Mouse (Mus musculus) neural tube, embryonic 12.5 days (tissue): ENCODE measurements around the gene Nacc1. TPM values are rescaled to one million over a fixed set of nuclear protein-coding genes. Genes with fewer than 3 reads are reported as not detected.
A peak's percentile ranks its signal among the peaks of the same experiment; 100 is the strongest.

Experiments used
- ATAC-seq: fragments of 200-750 bp; cut with Nextera tagmentation; 2 replicates; pipeline ENCODE4 v1.8.0; 2017; ENCODE audit warnings: low read depth, mild to moderate bottlenecking, moderate TSS enrichment, moderate library complexity; ENCODE audit not compliant: low FRiP score
- H3K27ac ChIP-seq: fragments of 300-500 bp; sonication (generic); 2 replicates; pipeline ENCODE4 v1.5.1; 2016
- H3K27me3 ChIP-seq: fragments of 300-500 bp; sonication (generic); replicated peaks from 2 replicates; pipeline ENCODE4 v1.6.1; 2016; ENCODE audit warnings: mild to moderate bottlenecking
- H3K36me3 ChIP-seq: fragments of 300-500 bp; sonication (generic); 2 replicates; pipeline ENCODE4 v1.6.1; 2016; ENCODE audit warnings: mild to moderate bottlenecking
- H3K4me1 ChIP-seq: fragments of 300-500 bp; sonication (generic); 2 replicates; pipeline ENCODE4 v1.6.1; 2016
- H3K4me2 ChIP-seq: fragments of 300-500 bp; sonication (generic); replicated peaks from 2 replicates; pipeline ENCODE4 v1.6.1; 2016; ENCODE audit warnings: mild to moderate bottlenecking
- H3K4me3 ChIP-seq: fragments of 300-500 bp; sonication (generic); 2 replicates; pipeline ENCODE4 v1.5.1; 2016
- H3K9ac ChIP-seq: fragments of 300-500 bp; sonication (generic); 2 replicates; pipeline ENCODE4 v1.6.1; 2016; ENCODE audit warnings: mild to moderate bottlenecking
- H3K9me3 ChIP-seq: fragments of 300-500 bp; sonication (generic); 2 replicates; pipeline ENCODE4 v1.6.1; 2016; ENCODE audit warnings: mild to moderate bottlenecking
- WGBS: fragments of 180-500 bp; shearing (Covaris S2); methylation state at CpG from one replicate; pipeline ENCODE4 v1.1.7; 2016; 5-methylcytosine and 5-hydroxymethylcytosine counted together
- polyA plus RNA-seq: library from polyadenylated mRNA; unstranded; fragments of >200 nt; fragmentation: Nextera tagmentation; extraction: Ambion mirVana; gene quantifications from 2 replicates; pipeline ENCODE4 v1.2.1, GENCODE M21; 2016

Gene Nacc1
- polyA plus RNA-seq, 1 experiment from 2014 or later = 19.2 TPM

- Histone ChIP-seq H3K27me3 (peaks cover 19% of the 10 kb centered on the region), H3K36me3 (peaks cover 6% of the 10 kb centered on the region), H3K4me3 (no peak overlapping the region), H3K4me2 (peak overlapping the region; percentile 15; the same call in 1 of the 2 replicates), H3K9ac (no peak overlapping the region), H3K4me1 (peaks cover 60% of the 10 kb centered on the region), H3K9me3 (no peaks in the 10 kb centered on the region), H3K27ac (no peak overlapping the region)
- ATAC-seq = no peak
- 62% methylated on average over 10 of the region's 10 CpGs for WGBS
Observed at GRCm38 (mm10) chr8:84725246-84725940, 37.7 kb upstream of the Nacc1 start.

GRCm38 (mm10) chr8:84724683-84725082 is 37.0 kb upstream of the Nacc1 start:
- no peak overlapping the region for H3K9ac ChIP-seq
- no peaks in the 10 kb centered on the region for H3K9me3 ChIP-seq
- peaks cover 58% of the 10 kb centered on the region for H3K4me1 ChIP-seq
- WGBS = 47% methylated on average over 9 of the region's 9 CpGs
- H3K36me3 ChIP-seq = peaks cover 6% of the 10 kb centered on the region
- peak overlapping the region; percentile 15 for H3K4me2 ChIP-seq
- H3K27ac ChIP-seq = no peak overlapping the region
- H3K27me3 ChIP-seq = peaks cover 22% of the 10 kb centered on the region
- ATAC-seq = no peak
- no peak overlapping the region for H3K4me3 ChIP-seq

GRCm38 (mm10) chr8:84723571-84723900 is 35.9 kb upstream of the Nacc1 start:
- peak overlapping the region; percentile 26; the same call in 1 of the 2 replicates for H3K9ac ChIP-seq
- H3K4me2 ChIP-seq = peak overlapping the region; percentile 18
- H3K36me3 ChIP-seq = peaks cover 6% of the 10 kb centered on the region
- 37% methylated on average over 7 of the region's 7 CpGs for WGBS
- H3K27ac ChIP-seq = peak overlapping the region; percentile 65
- peaks cover 54% of the 10 kb centered on the region for H3K4me1 ChIP-seq
- peaks cover 31% of the 10 kb centered on the region for H3K27me3 ChIP-seq
- no peak for ATAC-seq
- no peak overlapping the region for H3K4me3 ChIP-seq
- H3K9me3 ChIP-seq = no peaks in the 10 kb centered on the region

- 29% methylated on average over 10 of the region's 10 CpGs for WGBS
- no peak within 1 kb of the TSS for H3K4me3 ChIP-seq
- ATAC-seq = peak; percentile 67
- H3K4me1 ChIP-seq = peaks cover 48% of the 10 kb centered on the region
- H3K4me2 ChIP-seq = peak within 1 kb of the TSS; percentile 18
- H3K9me3 ChIP-seq = no peaks in the 10 kb centered on the region
- peak within 1 kb of the TSS; percentile 65 for H3K27ac ChIP-seq
- H3K27me3 ChIP-seq = peaks cover 33% of the 10 kb centered on the region
- peaks cover 6% of the 10 kb centered on the region for H3K36me3 ChIP-seq
- H3K9ac ChIP-seq = peak within 1 kb of the TSS; percentile 26; the same call in 1 of the 2 replicates
Observed at GRCm38 (mm10) chr8:84722850-84723570, 35.3 kb upstream of the Nacc1 start, which contains the start of gene G430095P16Rik. Gene G430095P16Rik, plus strand, starts transcription at chr8:84723007.

- H3K9ac ChIP-seq = 0 out of 2 replicates have a peak overlapping the region, but pooled peaks have one; percentile 6
- WGBS = 64% methylated on average over 6 of the region's 6 CpGs
- H3K36me3 ChIP-seq = peaks cover 6% of the 10 kb centered on the region
- H3K4me1 ChIP-seq = peaks cover 44% of the 10 kb centered on the region
- H3K4me2 ChIP-seq = peak overlapping the region; percentile 18; the same call in 1 of the 2 replicates
- H3K27me3 ChIP-seq = peaks cover 38% of the 10 kb centered on the region
- H3K4me3 ChIP-seq = no peak overlapping the region
- H3K9me3 ChIP-seq = no peaks in the 10 kb centered on the region
- peak; percentile 1; the same call in 1 of the 2 replicates for ATAC-seq
- peak overlapping the region; percentile 65; the same call in 1 of the 2 replicates for H3K27ac ChIP-seq
Observed at GRCm38 (mm10) chr8:84722530-84722849, 34.8 kb upstream of the Nacc1 start.

GRCm38 (mm10) chr8:84718959-84719690 is 31.5 kb upstream of the Nacc1 start:
- whole genome bisulfite sequencing = 80% methylated on average over 5 of the region's 5 CpGs
- H3K4me1 ChIP-seq = peaks cover 40% of the 10 kb centered on the region
- H3K9ac ChIP-seq = no peak overlapping the region
- H3K9me3 ChIP-seq = no peaks in the 10 kb centered on the region
- peaks cover 4% of the 10 kb centered on the region; the same call in 1 of the 2 replicates for H3K36me3 ChIP-seq
- H3K4me2 ChIP-seq = no peak overlapping the region
- peaks cover 58% of the 10 kb centered on the region for H3K27me3 ChIP-seq
- no peak overlapping the region for H3K4me3 ChIP-seq
- no peak overlapping the region for H3K27ac ChIP-seq
- no peak for ATAC-seq

GRCm38 (mm10) chr8:84718476-84718875 is 30.8 kb upstream of the Nacc1 start:
- H3K4me2 ChIP-seq = no peak overlapping the region
- WGBS = 87% methylated on average over 5 of the region's 5 CpGs
- no peak for ATAC-seq
- H3K9ac ChIP-seq = no peak overlapping the region
- peaks cover 60% of the 10 kb centered on the region for H3K27me3 ChIP-seq
- H3K27ac ChIP-seq = no peak overlapping the region
- no peak overlapping the region for H3K4me3 ChIP-seq
- H3K36me3 ChIP-seq = peaks cover 4% of the 10 kb centered on the region; the same call in 1 of the 2 replicates
- H3K4me1 ChIP-seq = peaks cover 40% of the 10 kb centered on the region
- no peaks in the 10 kb centered on the region for H3K9me3 ChIP-seq

- H3K9ac ChIP-seq = no peak overlapping the region
- peaks cover 62% of the 10 kb centered on the region for H3K27me3 ChIP-seq
- H3K4me3 ChIP-seq = no peak overlapping the region
- no peak overlapping the region for H3K27ac ChIP-seq
- H3K36me3 ChIP-seq = peaks cover 4% of the 10 kb centered on the region; the same call in 1 of the 2 replicates
- ATAC-seq = no peak
- H3K9me3 ChIP-seq = no peaks in the 10 kb centered on the region
- peaks cover 40% of the 10 kb centered on the region for H3K4me1 ChIP-seq
- H3K4me2 ChIP-seq = no peak overlapping the region
- WGBS = 88% methylated on average over 11 of the region's 11 CpGs
Observed at GRCm38 (mm10) chr8:84716790-84717189, 29.1 kb upstream of the Nacc1 start.

GRCm38 (mm10) chr8:84715893-84716468 is 28.3 kb upstream of the Nacc1 start:
- 7% methylated on average over 27 of the region's 27 CpGs for WGBS
- Histone ChIP-seq H3K4me1 (peaks cover 48% of the 10 kb centered on the region), H3K9me3 (no peaks in the 10 kb centered on the region), H3K4me3 (no peak overlapping the region), H3K36me3 (peaks cover 4% of the 10 kb centered on the region; the same call in 1 of the 2 replicates), H3K9ac (peak overlapping the region; percentile 33; the same call in 1 of the 2 replicates), H3K27ac (no peak overlapping the region), H3K27me3 (peaks cover 62% of the 10 kb centered on the region), H3K4me2 (peak overlapping the region; percentile 48)
- ATAC-seq = no peak

GRCm38 (mm10) chr8:84714161-84714560 is 26.5 kb upstream of the Nacc1 start:
- no peak for ATAC-seq
- Histone ChIP-seq H3K4me1 (peaks cover 58% of the 10 kb centered on the region), H3K9ac (0 out of 2 replicates have a peak overlapping the region, but pooled peaks have one; percentile 17)

GRCm38 (mm10) chr8:84713381-84713780 is 25.7 kb upstream of the Nacc1 start:
- Histone ChIP-seq H3K9ac (0 out of 2 replicates have a peak overlapping the region, but pooled peaks have one; percentile 17), H3K4me1 (peaks cover 64% of the 10 kb centered on the region), H3K4me3 (no peak overlapping the region), H3K36me3 (0 out of 2 replicates have a peak, but pooled peaks cover 4% of the 10 kb centered on the region), H3K4me2 (peak overlapping the region; percentile 25), H3K27me3 (peaks cover 51% of the 10 kb centered on the region), H3K9me3 (no peaks in the 10 kb centered on the region), H3K27ac (peak overlapping the region; percentile 87)
- WGBS = 30% methylated on average over 4 of the region's 4 CpGs
- ATAC-seq = no peak

More at GRCm38 (mm10) chr8:84714161-84714560, 26.5 kb upstream of the Nacc1 start:
- WGBS = 54% methylated on average over 4 of the region's 4 CpGs
- Histone ChIP-seq H3K36me3 (0 out of 2 replicates have a peak, but pooled peaks cover 4% of the 10 kb centered on the region), H3K4me3 (no peak overlapping the region), H3K27ac (peak overlapping the region; percentile 87), H3K4me2 (0 out of 2 replicates have a peak overlapping the region, but pooled peaks have one; percentile 25), H3K9me3 (no peaks in the 10 kb centered on the region), H3K27me3 (peaks cover 53% of the 10 kb centered on the region)
